Mouse (Mus musculus): ENCODE measurements around the gene Pitpnc1. TPM values are rescaled to one million over a fixed set of nuclear protein-coding genes. Genes with fewer than 3 reads are reported as not detected.
A peak's percentile ranks its signal among the peaks of the same experiment; 100 is the strongest.

Gene Pitpnc1
- polyA plus RNA-seq, 1 experiment from 2014 or later: 16.0 TPM

- Histone ChIP-seq H3K9ac (ENCODE audit: low read length) (no peak overlapping the region), H3K4me1 (ENCODE audit: control insufficient read depth in 2 of 2, insufficient read depth in 2 of 2, low read length in 2 of 2) (peaks cover 20 to 26% of the 10 kb centered on the region in 2 experiments), H3K4me3 (ENCODE audit: control insufficient read depth in 1 of 2, insufficient read depth in 1 of 2, low read depth in 1 of 2, low read length in 2 of 2) (no peak overlapping the region), H3K27me3 (ENCODE audit: control insufficient read depth, insufficient read depth, low read length) (no peaks in the 10 kb centered on the region), H3K9me3 (ENCODE audit: control insufficient read depth, low read length) (no peaks in the 10 kb centered on the region), H3K27ac (replicated peaks in 1 of 2; ENCODE audit: control insufficient read depth in 1 of 2, insufficient read depth in 1 of 2, low read depth in 2 of 2, low read length in 2 of 2) (peak overlapping the region; percentile 19 to 69), H3K36me3 (ENCODE audit: control insufficient read depth, insufficient read depth, low read length) (no peaks in the 10 kb centered on the region), H3K4me2 (ENCODE audit: low read length) (peak overlapping the region; percentile 26)
- ATAC-seq (ENCODE audit: insufficient number of reproducible peaks, insufficient read depth, low FRiP score, low read depth): no peak
- 58% methylated on average over 14 of the region's 14 CpGs for WGBS
These were observed 53.4 kb downstream of the Pitpnc1 start for GRCm38 (mm10) chr11:107417041-107417583.

- Histone ChIP-seq H3K4me3 (ENCODE audit: control insufficient read depth in 1 of 2, insufficient read depth in 1 of 2, low read depth in 1 of 2, low read length in 2 of 2) (no peak overlapping the region), H3K9ac (ENCODE audit: low read length) (no peak overlapping the region), H3K36me3 (ENCODE audit: control insufficient read depth, insufficient read depth, low read length) (no peaks in the 10 kb centered on the region), H3K27ac (replicated peaks in 1 of 2; ENCODE audit: control insufficient read depth in 1 of 2, insufficient read depth in 1 of 2, low read depth in 2 of 2, low read length in 2 of 2) (peak overlapping the region in 1 of 2 experiments; percentile 19; a peak in 2 of 4 replicates), H3K4me2 (ENCODE audit: low read length) (peak overlapping the region; percentile 26; the same call in 1 of the 2 replicates), H3K4me1 (ENCODE audit: control insufficient read depth in 2 of 2, insufficient read depth in 2 of 2, low read length in 2 of 2) (peaks cover 17 to 22% of the 10 kb centered on the region in 2 experiments), H3K9me3 (ENCODE audit: control insufficient read depth, low read length) (no peaks in the 10 kb centered on the region), H3K27me3 (ENCODE audit: control insufficient read depth, insufficient read depth, low read length) (no peaks in the 10 kb centered on the region)
- ATAC-seq (ENCODE audit: insufficient number of reproducible peaks, insufficient read depth, low FRiP score, low read depth): no peak
- WGBS: 51% methylated on average over 4 of the region's 4 CpGs
These were observed 54.0 kb downstream of the Pitpnc1 start for GRCm38 (mm10) chr11:107416561-107416926.

DNA sequence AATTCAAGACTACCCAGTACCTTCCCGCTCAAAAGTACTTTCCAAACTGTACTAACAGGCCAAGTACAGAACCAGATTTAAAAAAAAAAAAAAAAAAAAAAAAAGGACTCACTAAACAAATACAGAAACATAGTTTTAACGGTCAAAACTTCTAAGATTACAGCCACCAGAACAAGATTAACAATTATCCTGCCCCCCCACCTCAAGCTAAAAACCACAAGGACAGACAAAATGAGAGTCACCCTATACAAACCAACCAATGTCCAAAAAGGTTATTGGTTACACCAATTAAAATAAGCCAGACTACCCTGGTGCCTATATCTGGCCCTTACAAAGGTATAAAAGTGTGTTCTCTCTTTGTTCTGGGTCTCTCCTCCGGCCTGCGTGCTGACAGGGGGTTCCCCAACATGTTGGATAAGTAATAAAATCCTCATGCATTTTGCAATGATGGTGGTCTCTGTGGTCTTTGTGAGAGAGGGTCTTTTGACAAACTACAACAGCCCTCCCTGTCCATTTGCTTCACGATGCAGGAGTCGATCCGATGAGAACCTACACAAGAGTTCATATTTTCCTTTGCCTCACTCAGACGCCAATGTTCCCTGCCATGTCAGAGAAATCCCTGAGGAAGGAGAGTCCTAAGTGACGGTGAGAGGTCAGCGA is 54.5 kb downstream of the Pitpnc1 start:
- 0 out of 4 replicates have a peak overlapping the region, but pooled peaks of 1 of the 2 experiments have one; percentile 19 for H3K27ac ChIP-seq (replicated peaks in 1 of 2; ENCODE audit: control insufficient read depth in 1 of 2, insufficient read depth in 1 of 2, low read depth in 2 of 2, low read length in 2 of 2)
- 83% methylated on average over 10 of the region's 10 CpGs for WGBS
- H3K9ac ChIP-seq (ENCODE audit: low read length): no peak overlapping the region
- H3K9me3 ChIP-seq (ENCODE audit: control insufficient read depth, low read length): no peaks in the 10 kb centered on the region
- no peak for ATAC-seq (ENCODE audit: insufficient number of reproducible peaks, insufficient read depth, low FRiP score, low read depth)
- H3K27me3 ChIP-seq (ENCODE audit: control insufficient read depth, insufficient read depth, low read length): no peaks in the 10 kb centered on the region
- H3K4me2 ChIP-seq (ENCODE audit: low read length): no peak overlapping the region
- peaks cover 17 to 22% of the 10 kb centered on the region in 2 experiments for H3K4me1 ChIP-seq (ENCODE audit: control insufficient read depth in 2 of 2, insufficient read depth in 2 of 2, low read length in 2 of 2)
- H3K4me3 ChIP-seq (ENCODE audit: control insufficient read depth in 1 of 2, insufficient read depth in 1 of 2, low read depth in 1 of 2, low read length in 2 of 2): no peak overlapping the region
- no peaks in the 10 kb centered on the region for H3K36me3 ChIP-seq (ENCODE audit: control insufficient read depth, insufficient read depth, low read length)

GRCm38 (mm10) chr11:107414996-107415747 is 55.3 kb downstream of the Pitpnc1 start:
- Histone ChIP-seq H3K9ac (ENCODE audit: low read length) (peak overlapping the region; percentile 32), H3K4me2 (ENCODE audit: low read length) (no peak overlapping the region), H3K4me3 (ENCODE audit: control insufficient read depth in 1 of 2, insufficient read depth in 1 of 2, low read depth in 1 of 2, low read length in 2 of 2) (no peak overlapping the region), H3K36me3 (ENCODE audit: control insufficient read depth, insufficient read depth, low read length) (no peaks in the 10 kb centered on the region), H3K9me3 (ENCODE audit: control insufficient read depth, low read length) (no peaks in the 10 kb centered on the region), H3K27ac (replicated peaks in 1 of 2; ENCODE audit: control insufficient read depth in 1 of 2, insufficient read depth in 1 of 2, low read depth in 2 of 2, low read length in 2 of 2) (no peak overlapping the region), H3K27me3 (ENCODE audit: control insufficient read depth, insufficient read depth, low read length) (no peaks in the 10 kb centered on the region), H3K4me1 (ENCODE audit: control insufficient read depth in 2 of 2, insufficient read depth in 2 of 2, low read length in 2 of 2) (peaks cover 17 to 22% of the 10 kb centered on the region in 2 experiments)
- 60% methylated on average over 11 of the region's 11 CpGs for WGBS
- ATAC-seq (ENCODE audit: insufficient number of reproducible peaks, insufficient read depth, low FRiP score, low read depth): no peak

- Histone ChIP-seq H3K4me2 (ENCODE audit: low read length) (peak overlapping the region; percentile 72), H3K9ac (ENCODE audit: low read length) (peak overlapping the region; percentile 65), H3K4me1 (ENCODE audit: control insufficient read depth in 2 of 2, insufficient read depth in 2 of 2, low read length in 2 of 2) (peaks cover 17 to 22% of the 10 kb centered on the region in 2 experiments), H3K27me3 (ENCODE audit: control insufficient read depth, insufficient read depth, low read length) (no peaks in the 10 kb centered on the region), H3K4me3 (ENCODE audit: control insufficient read depth in 1 of 2, insufficient read depth in 1 of 2, low read depth in 1 of 2, low read length in 2 of 2) (peak overlapping the region; percentile 37), H3K36me3 (ENCODE audit: control insufficient read depth, insufficient read depth, low read length) (no peaks in the 10 kb centered on the region), H3K9me3 (ENCODE audit: control insufficient read depth, low read length) (no peaks in the 10 kb centered on the region), H3K27ac (replicated peaks in 1 of 2; ENCODE audit: control insufficient read depth in 1 of 2, insufficient read depth in 1 of 2, low read depth in 2 of 2, low read length in 2 of 2) (peak overlapping the region; percentile 17 to 45; a peak in 1 of 4 replicates)
- no peak for ATAC-seq (ENCODE audit: insufficient number of reproducible peaks, insufficient read depth, low FRiP score, low read depth)
- WGBS: 3% methylated on average over 14 of the region's 14 CpGs
These were observed 57.2 kb downstream of the Pitpnc1 start for GRCm38 (mm10) chr11:107413251-107413655.

DNA sequence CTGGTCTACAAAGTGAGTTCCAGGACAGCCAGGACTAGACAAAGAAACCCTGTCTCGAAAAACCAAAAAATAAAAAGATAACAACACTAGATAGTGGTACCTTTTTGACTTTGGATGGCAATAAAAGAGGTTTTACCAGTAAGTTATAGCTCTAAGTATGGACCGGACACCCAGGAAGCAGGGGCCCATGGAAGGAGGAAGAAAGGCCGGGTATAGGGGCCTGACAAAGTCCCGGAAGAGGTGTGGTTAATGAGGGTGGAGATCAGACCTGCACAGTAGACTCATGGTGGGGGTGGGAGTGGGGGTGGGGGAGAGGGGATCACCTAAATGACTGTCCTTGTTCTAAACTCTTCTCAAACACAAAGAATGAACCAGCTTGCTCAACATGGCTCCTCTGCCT is 58.4 kb downstream of the Pitpnc1 start:
- 89% methylated on average over 4 of the region's 4 CpGs for WGBS
- no peak for ATAC-seq (ENCODE audit: insufficient number of reproducible peaks, insufficient read depth, low FRiP score, low read depth)
- Histone ChIP-seq H3K4me3 (ENCODE audit: control insufficient read depth in 1 of 2, insufficient read depth in 1 of 2, low read depth in 1 of 2, low read length in 2 of 2) (no peak overlapping the region), H3K27ac (replicated peaks in 1 of 2; ENCODE audit: control insufficient read depth in 1 of 2, insufficient read depth in 1 of 2, low read depth in 2 of 2, low read length in 2 of 2) (no peak overlapping the region), H3K27me3 (ENCODE audit: control insufficient read depth, insufficient read depth, low read length) (no peaks in the 10 kb centered on the region), H3K9me3 (ENCODE audit: control insufficient read depth, low read length) (no peaks in the 10 kb centered on the region), H3K4me1 (ENCODE audit: control insufficient read depth in 2 of 2, insufficient read depth in 2 of 2, low read length in 2 of 2) (peaks cover 17 to 22% of the 10 kb centered on the region in 2 experiments), H3K4me2 (ENCODE audit: low read length) (no peak overlapping the region), H3K36me3 (ENCODE audit: control insufficient read depth, insufficient read depth, low read length) (no peaks in the 10 kb centered on the region), H3K9ac (ENCODE audit: low read length) (no peak overlapping the region)

- no peak for ATAC-seq (ENCODE audit: insufficient number of reproducible peaks, insufficient read depth, low FRiP score, low read depth)
- H3K9ac ChIP-seq (ENCODE audit: low read length): no peak overlapping the region
- H3K27ac ChIP-seq (replicated peaks in 1 of 2; ENCODE audit: control insufficient read depth in 1 of 2, insufficient read depth in 1 of 2, low read depth in 2 of 2, low read length in 2 of 2): no peak overlapping the region
- no peak overlapping the region for H3K4me3 ChIP-seq (ENCODE audit: control insufficient read depth in 1 of 2, insufficient read depth in 1 of 2, low read depth in 1 of 2, low read length in 2 of 2)
- peaks cover 14 to 22% of the 10 kb centered on the region in 2 experiments for H3K4me1 ChIP-seq (ENCODE audit: control insufficient read depth in 2 of 2, insufficient read depth in 2 of 2, low read length in 2 of 2)
- no peaks in the 10 kb centered on the region for H3K27me3 ChIP-seq (ENCODE audit: control insufficient read depth, insufficient read depth, low read length)
- H3K4me2 ChIP-seq (ENCODE audit: low read length): no peak overlapping the region
- H3K36me3 ChIP-seq (ENCODE audit: control insufficient read depth, insufficient read depth, low read length): no peaks in the 10 kb centered on the region
- WGBS: 73% methylated on average over 9 of the region's 9 CpGs
- no peaks in the 10 kb centered on the region for H3K9me3 ChIP-seq (ENCODE audit: control insufficient read depth, low read length)
These were observed 58.9 kb downstream of the Pitpnc1 start for GRCm38 (mm10) chr11:107411576-107411975.
